Mouse (Mus musculus) kidney, embryonic 14.5 days (tissue): Measurements from ENCODE around the gene Peli2. TPM values are rescaled to one million over a fixed set of nuclear protein-coding genes. Genes with fewer than 3 reads are reported as not detected.

Experiments
- ATAC-seq: fragments of 200-750 bp; cut with Nextera tagmentation; 2 replicates; pipeline ENCODE4 v1.8.0; 2017; ENCODE audit warnings: moderate number of reproducible peaks, mild to moderate bottlenecking, moderate TSS enrichment, moderate library complexity; ENCODE audit not compliant: low FRiP score, low TSS enrichment
- H3K27ac ChIP-seq: fragments of 300-500 bp; sonication (generic); 2 replicates; pipeline ENCODE4 v1.5.1; 2014; ENCODE audit warnings: low read depth, mild to moderate bottlenecking, low read length, moderate library complexity, mixed read lengths
- H3K27me3 ChIP-seq: fragments of 300-500 bp; sonication (generic); 2 replicates; pipeline ENCODE4 v1.6.1; 2014; ENCODE audit warnings: mild to moderate bottlenecking, low read length; ENCODE audit not compliant: control insufficient read depth, insufficient read depth
- H3K36me3 ChIP-seq: fragments of 300-500 bp; sonication (generic); 2 replicates; pipeline ENCODE4 v1.6.1; 2014; ENCODE audit warnings: low read length, mixed read lengths; ENCODE audit not compliant: control insufficient read depth, insufficient read depth
- H3K4me1 ChIP-seq: fragments of 300-500 bp; sonication (generic); 2 replicates; pipeline ENCODE4 v1.6.1; 2014; ENCODE audit warnings: low read length, mixed read lengths; ENCODE audit not compliant: control insufficient read depth, insufficient read depth
- H3K4me2 ChIP-seq: fragments of 300-500 bp; sonication (generic); replicated peaks from 2 replicates; pipeline ENCODE4 v1.6.1; 2014; ENCODE audit warnings: low read depth, mild to moderate bottlenecking, low read length
- H3K4me3 ChIP-seq: fragments of 300-500 bp; sonication (generic); 2 replicates; pipeline ENCODE4 v1.5.1; 2014; ENCODE audit warnings: mild to moderate bottlenecking, low read length
- H3K9ac ChIP-seq: fragments of 300-500 bp; sonication (generic); 2 replicates; pipeline ENCODE4 v1.6.1; 2014; ENCODE audit warnings: low read depth, mild to moderate bottlenecking, low read length, moderate library complexity
- H3K9me3 ChIP-seq: fragments of 300-500 bp; sonication (generic); 2 replicates; pipeline ENCODE4 v1.6.1; 2016; ENCODE audit warnings: low read length; ENCODE audit not compliant: control insufficient read depth
- WGBS: fragments of 180-500 bp; shearing (Covaris S2); extraction: QIAGEN DNeasy Blood & Tissue Kit; methylation state at CpG from one replicate; pipeline ENCODE4 v1.1.7; 2014; 5-methylcytosine and 5-hydroxymethylcytosine counted together
- polyA plus RNA-seq: library from polyadenylated mRNA; unstranded; fragments of >200 nt; fragmentation: Nextera tagmentation; extraction: Ambion mirVana; gene quantifications from 2 replicates; pipeline ENCODE4 v1.2.1, GENCODE M21; 2014

Peli2 gene
- polyA plus RNA-seq, 1 experiment from 2014 or later: 10.8 TPM

GRCm38 (mm10) chr14:48241335-48241734 is 120.7 kb downstream of the Peli2 start:
- H3K27me3 ChIP-seq: no peaks in the 10 kb centered on the region
- H3K36me3 ChIP-seq: no peaks in the 10 kb centered on the region
- H3K4me1 ChIP-seq: no peaks in the 10 kb centered on the region
- H3K9ac ChIP-seq: no peak overlapping the region
- no peak overlapping the region for H3K4me2 ChIP-seq
- WGBS: 87% methylated on average over 7 of the region's 7 CpGs
- no peak overlapping the region for H3K27ac ChIP-seq
- H3K4me3 ChIP-seq: no peak overlapping the region
- ATAC-seq: no peak
- no peaks in the 10 kb centered on the region for H3K9me3 ChIP-seq

- Histone ChIP-seq H3K9me3 (no peaks in the 10 kb centered on the region), H3K36me3 (no peaks in the 10 kb centered on the region), H3K4me1 (no peaks in the 10 kb centered on the region), H3K9ac (no peak overlapping the region), H3K27me3 (no peaks in the 10 kb centered on the region), H3K27ac (no peak overlapping the region), H3K4me3 (no peak overlapping the region), H3K4me2 (no peak overlapping the region)
- no peak for ATAC-seq
- WGBS: 71% methylated on average over 3 of the region's 3 CpGs
Measured at GRCm38 (mm10) chr14:48246236-48246635, 125.6 kb downstream of the Peli2 start.

- 90% methylated on average over 9 of the region's 9 CpGs for WGBS
- H3K4me2 ChIP-seq: no peak overlapping the region
- H3K27ac ChIP-seq: no peak overlapping the region
- no peaks in the 10 kb centered on the region for H3K4me1 ChIP-seq
- no peak overlapping the region for H3K9ac ChIP-seq
- no peak overlapping the region for H3K4me3 ChIP-seq
- ATAC-seq: no peak
- no peaks in the 10 kb centered on the region for H3K27me3 ChIP-seq
- no peaks in the 10 kb centered on the region for H3K36me3 ChIP-seq
- no peaks in the 10 kb centered on the region for H3K9me3 ChIP-seq
Measured at GRCm38 (mm10) chr14:48246963-48247362, 126.3 kb downstream of the Peli2 start.

- Histone ChIP-seq H3K27ac (no peak overlapping the region), H3K27me3 (no peaks in the 10 kb centered on the region), H3K4me3 (no peak overlapping the region), H3K36me3 (no peaks in the 10 kb centered on the region; the same call in 1 of the 2 replicates), H3K9ac (no peak overlapping the region), H3K4me2 (no peak overlapping the region), H3K9me3 (no peaks in the 10 kb centered on the region), H3K4me1 (no peaks in the 10 kb centered on the region)
- ATAC-seq: no peak
- WGBS: 85% methylated on average over 2 of the region's 2 CpGs
Measured at GRCm38 (mm10) chr14:48249459-48249858, 128.8 kb downstream of the Peli2 start.

GRCm38 (mm10) chr14:48249909-48250308 is 129.3 kb downstream of the Peli2 start:
- H3K9ac ChIP-seq: no peak overlapping the region
- no peaks in the 10 kb centered on the region for H3K27me3 ChIP-seq
- no peaks in the 10 kb centered on the region; the same call in 1 of the 2 replicates for H3K36me3 ChIP-seq
- H3K27ac ChIP-seq: no peak overlapping the region
- no peaks in the 10 kb centered on the region for H3K9me3 ChIP-seq
- no peak for ATAC-seq
- no peaks in the 10 kb centered on the region for H3K4me1 ChIP-seq
- H3K4me2 ChIP-seq: no peak overlapping the region
- no peak overlapping the region for H3K4me3 ChIP-seq
- 81% methylated on average over 9 of the region's 9 CpGs for WGBS

- Histone ChIP-seq H3K9me3 (no peaks in the 10 kb centered on the region), H3K4me3 (no peak overlapping the region), H3K4me2 (no peak overlapping the region), H3K27ac (no peak overlapping the region), H3K9ac (no peak overlapping the region), H3K36me3 (peaks cover 5% of the 10 kb centered on the region; the same call in 1 of the 2 replicates), H3K27me3 (no peaks in the 10 kb centered on the region), H3K4me1 (peaks cover 5% of the 10 kb centered on the region; the same call in 1 of the 2 replicates)
- no peak for ATAC-seq
- WGBS: 60% methylated on average over 9 of the region's 9 CpGs
Measured at GRCm38 (mm10) chr14:48251381-48251979, 130.9 kb downstream of the Peli2 start.

- Histone ChIP-seq H3K27ac (no peak overlapping the region), H3K27me3 (no peaks in the 10 kb centered on the region), H3K9me3 (no peaks in the 10 kb centered on the region), H3K36me3 (peaks cover 6% of the 10 kb centered on the region; the same call in 1 of the 2 replicates), H3K4me2 (no peak overlapping the region), H3K9ac (no peak overlapping the region), H3K4me1 (peaks cover 5% of the 10 kb centered on the region; the same call in 1 of the 2 replicates), H3K4me3 (no peak overlapping the region)
- ATAC-seq: no peak
- 72% methylated on average over 10 of the region's 10 CpGs for WGBS
Measured at GRCm38 (mm10) chr14:48253183-48253582, 132.6 kb downstream of the Peli2 start.

- Histone ChIP-seq H3K4me2 (no peak overlapping the region), H3K4me3 (no peak overlapping the region), H3K9ac (no peak overlapping the region), H3K27me3 (no peaks in the 10 kb centered on the region), H3K9me3 (no peaks in the 10 kb centered on the region), H3K36me3 (peaks cover 6% of the 10 kb centered on the region; the same call in 1 of the 2 replicates), H3K27ac (no peak overlapping the region), H3K4me1 (peaks cover 5% of the 10 kb centered on the region; the same call in 1 of the 2 replicates)
- no peak for ATAC-seq
- 90% methylated on average over 8 of the region's 8 CpGs for WGBS
Measured at GRCm38 (mm10) chr14:48254696-48255095, 134.1 kb downstream of the Peli2 start.

- Histone ChIP-seq H3K4me3 (no peak overlapping the region), H3K4me1 (peaks cover 5% of the 10 kb centered on the region; the same call in 1 of the 2 replicates), H3K9ac (no peak overlapping the region), H3K27me3 (no peaks in the 10 kb centered on the region), H3K9me3 (no peaks in the 10 kb centered on the region), H3K27ac (no peak overlapping the region), H3K4me2 (no peak overlapping the region), H3K36me3 (peaks cover 6% of the 10 kb centered on the region; the same call in 1 of the 2 replicates)
- ATAC-seq: no peak
- WGBS: 10% methylated on average over 5 of the region's 5 CpGs
Measured at GRCm38 (mm10) chr14:48255290-48255689, 134.7 kb downstream of the Peli2 start.
